In genomic region chr3:26981979-26982623, GRCm38 (mm10) we compare ENCODE assay signal across 19 mouse cellular contexts.
"Had no signal": no experiment of that assay in that cellular context is flagged by ENCODE, and none has a peak within 500 bp of the region (broad histone marks: within the 10 kb centered on the region; RNA-seq: fewer than 3 reads in every experiment).

No protein-coding gene starts in this region.

- H3K4me1 ChIP-seq: midbrain, embryonic 12.5 days; midbrain, embryonic 15.5 days; neural tube, embryonic 13.5 days; stomach, embryonic 15.5 days had no signal

- H3K27me3 ChIP-seq: midbrain, embryonic 12.5 days; midbrain, embryonic 15.5 days; neural tube, embryonic 13.5 days; stomach, embryonic 15.5 days had no signal

- ATAC-seq: liver, postnatal 0 days; lung, postnatal 0 days; midbrain, embryonic 15.5 days had no signal

- H3K4me2 ChIP-seq: liver, embryonic 11.5 days; lung, embryonic 14.5 days; midbrain, embryonic 12.5 days; midbrain, embryonic 15.5 days; neural tube, embryonic 13.5 days; stomach, embryonic 15.5 days had no signal

- H3K36me3 ChIP-seq: midbrain, embryonic 12.5 days; midbrain, embryonic 15.5 days; neural tube, embryonic 13.5 days; stomach, embryonic 15.5 days had no signal

- H3K27ac ChIP-seq: layer of hippocampus, adult 2 months; liver, embryonic 14.5 days; macrophage; midbrain, embryonic 12.5 days; midbrain, embryonic 15.5 days; neural tube, embryonic 13.5 days; stomach, embryonic 15.5 days had no signal

- H3K9me3 ChIP-seq: midbrain, embryonic 12.5 days; midbrain, embryonic 15.5 days; neural tube, embryonic 13.5 days; stomach, embryonic 15.5 days had no signal

- DNase-seq: kidney, adult 18-20 months; kidney, adult 9 months; kidney, postnatal 25 days; layer of hippocampus, adult 9-11 months; liver, postnatal 0 days; lung, embryonic 14.5 days; retina, postnatal 1 day; right cerebral cortex, postnatal 25 days; spleen, adult 18-20 months; thymus, postnatal 25 days had no signal

- H3K4me3 ChIP-seq: layer of hippocampus, adult 2 months; midbrain, embryonic 12.5 days; midbrain, embryonic 15.5 days; neural tube, embryonic 13.5 days; stomach, embryonic 15.5 days had no signal

- H3K9ac ChIP-seq: liver, embryonic 14.5 days; liver, postnatal 0 days; lung, embryonic 14.5 days; midbrain, embryonic 12.5 days; midbrain, embryonic 15.5 days; neural tube, embryonic 13.5 days; stomach, embryonic 15.5 days had no signal
